Mouse (Mus musculus) testis, adult 2 months (tissue): ENCODE results near the gene Prr3.

Source experiments
- CTCF ChIP-seq: fragments of 200-500 bp; IDR thresholded peaks from 2 replicates; pipeline ENCODE4 v1.5.1; 2012; ENCODE audit warnings: low read depth, mild to moderate bottlenecking, inconsistent platforms, low read length, moderate library complexity; ENCODE audit not compliant: control insufficient read depth, insufficient read depth, insufficient replicate concordance
- POLR2A ChIP-seq: fragments of 200-500 bp; IDR thresholded peaks from 2 replicates; pipeline ENCODE4 v1.6.1; 2012; ENCODE audit warnings: low read depth, mild to moderate bottlenecking, inconsistent platforms, low read length, moderate library complexity; ENCODE audit not compliant: control insufficient read depth

- TF ChIP-seq POLR2A (no peak), CTCF (no peak)
Measured at GRCm38 (mm10) chr17:36017046-36017445, 37.0 kb upstream of the Prr3 start.
